Mouse (Mus musculus) CH12.LX (cell line): Measurements from ENCODE around the gene C77080. TPM values are rescaled to one million over a fixed set of nuclear protein-coding genes. Genes with fewer than 3 reads are reported as not detected.

Experiments used
- DNase-seq: peaks from one replicate; pipeline ENCODE4 v3.0.0-alpha.2; 2013; ENCODE audit errors: extremely low read depth
- H3K27ac ChIP-seq: 2 replicates; pipeline ENCODE4 v1.5.1; 2012; ENCODE audit warnings: low read depth, mild to moderate bottlenecking, control low read depth, moderate library complexity; ENCODE audit not compliant: insufficient read depth
- H3K27me3 ChIP-seq: replicated peaks from 2 replicates; pipeline ENCODE3; 2012; ENCODE audit warnings: inconsistent platforms
- H3K36me3 ChIP-seq, 2 experiments: replicated peaks in 1 of 2; 2 replicates each; pipeline versions ENCODE3 to v1.6.1; 2012; ENCODE audit warnings: inconsistent platforms in 1 of 2, low read length in 1 of 2, mild to moderate bottlenecking in 1 of 2, mixed read lengths in 1 of 2, moderate library complexity in 1 of 2; ENCODE audit not compliant: control insufficient read depth in 1 of 2, insufficient read depth in 1 of 2
- H3K4me1 ChIP-seq, 2 experiments: 2 replicates each; pipeline ENCODE4 v1.6.1; 2012; ENCODE audit warnings: inconsistent platforms in 1 of 2, moderate library complexity in 1 of 2; ENCODE audit not compliant: insufficient read depth in 2 of 2, control insufficient read depth in 1 of 2
- H3K4me2 ChIP-seq: 2 replicates; pipeline ENCODE4 v1.6.1; 2012; ENCODE audit warnings: low read depth, mild to moderate bottlenecking, control low read depth; ENCODE audit not compliant: poor library complexity, insufficient read depth, severe bottlenecking
- H3K4me3 ChIP-seq, 3 experiments: fragments of 150-350 bp in 1 of 3; sonication (generic) in 1 of 3; replicated peaks in 1 of 3; 2 replicates each; pipeline versions ENCODE3 to v1.5.1; 2011 to 2012; ENCODE audit warnings: low read depth in 2 of 3, low read length in 2 of 3, mild to moderate bottlenecking in 2 of 3, moderate library complexity in 2 of 3, control low read depth in 1 of 3, improper control_type of control experiment in 1 of 3, inconsistent platforms in 1 of 3, mixed read lengths in 1 of 3; ENCODE audit not compliant: poor library complexity in 1 of 3
- H3K79me2 ChIP-seq: replicated peaks from 2 replicates; pipeline ENCODE4 v1.6.1; 2012; ENCODE audit warnings: mild to moderate bottlenecking, moderate library complexity; ENCODE audit not compliant: control insufficient read depth, poor library complexity, insufficient read depth, severe bottlenecking; ENCODE audit errors: extremely low read depth
- H3K9ac ChIP-seq: 2 replicates; pipeline ENCODE4 v1.6.1; 2012; ENCODE audit warnings: low read depth, mild to moderate bottlenecking, control low read depth, moderate library complexity; ENCODE audit not compliant: insufficient read depth
- H3K9me3 ChIP-seq: replicated peaks from 2 replicates; pipeline ENCODE3; 2012; ENCODE audit warnings: low read length, inconsistent platforms, mixed read lengths
- CHD1 ChIP-seq: IDR thresholded peaks from 2 replicates; pipeline ENCODE4 v1.6.1; 2012; ENCODE audit warnings: low read depth, low read length, improper control_type of control experiment, inconsistent platforms
- CHD2 ChIP-seq: IDR thresholded peaks from 2 replicates; pipeline ENCODE4 v1.6.1; 2011; ENCODE audit warnings: low read length, improper control_type of control experiment
- CTCF ChIP-seq, 2 experiments: IDR thresholded peaks in 1 of 2; conservative IDR thresholded peaks in 1 of 2; 2 replicates each; pipeline ENCODE4 v1.5.1; 2011 to 2012; ENCODE audit warnings: low read depth in 2 of 2, low read length in 2 of 2, improper control_type of control experiment in 1 of 2, inconsistent platforms in 1 of 2, mild to moderate bottlenecking in 1 of 2, moderate library complexity in 1 of 2
- E2F4 ChIP-seq: IDR thresholded peaks from 2 replicates; pipeline ENCODE4 v1.6.1; 2011; ENCODE audit warnings: low read depth, low read length, improper control_type of control experiment; ENCODE audit not compliant: insufficient replicate concordance
- ELF1 ChIP-seq: IDR thresholded peaks from 2 replicates; pipeline ENCODE4 v1.6.1; 2014; ENCODE audit warnings: low read depth, mild to moderate bottlenecking, inconsistent platforms, low read length, improper control_type of control experiment
- EP300 ChIP-seq: IDR thresholded peaks from 2 replicates; pipeline ENCODE4 v1.6.1; 2011; ENCODE audit warnings: low read length, improper control_type of control experiment
- ETS1 ChIP-seq: conservative IDR thresholded peaks from 2 replicates; pipeline ENCODE4 v1.6.1; 2012; ENCODE audit warnings: low read depth, mild to moderate bottlenecking, inconsistent platforms, low read length, improper control_type of control experiment, moderate library complexity
- GABPA ChIP-seq: IDR thresholded peaks from 2 replicates; pipeline ENCODE4 v1.6.1; 2012; ENCODE audit warnings: low read depth, low read length, improper control_type of control experiment, inconsistent platforms; ENCODE audit not compliant: insufficient replicate concordance
- HCFC1 ChIP-seq: IDR thresholded peaks from 2 replicates; pipeline ENCODE4 v1.6.1; 2012; ENCODE audit warnings: low read depth, mild to moderate bottlenecking, inconsistent platforms, low read length, improper control_type of control experiment
- JUN ChIP-seq: IDR thresholded peaks from 2 replicates; pipeline ENCODE4 v1.6.1; 2011; ENCODE audit warnings: low read depth, mild to moderate bottlenecking, low read length, improper control_type of control experiment, moderate library complexity; ENCODE audit not compliant: insufficient read depth
- JUND ChIP-seq: conservative IDR thresholded peaks from 2 replicates; pipeline ENCODE4 v1.6.1; 2011; ENCODE audit warnings: low read depth, low read length, improper control_type of control experiment
- KAT2A ChIP-seq: IDR thresholded peaks from 2 replicates; pipeline ENCODE4 v1.6.1; 2012; ENCODE audit warnings: low read length, improper control_type of control experiment, inconsistent platforms; ENCODE audit not compliant: insufficient replicate concordance
- MAFK ChIP-seq: IDR thresholded peaks from 2 replicates; pipeline ENCODE4 v1.6.1; 2011; ENCODE audit warnings: low read length, improper control_type of control experiment; ENCODE audit not compliant: insufficient replicate concordance
- MAX ChIP-seq: IDR thresholded peaks from 2 replicates; pipeline ENCODE4 v1.6.1; 2011; ENCODE audit warnings: low read length, improper control_type of control experiment
- MXI1 ChIP-seq: IDR thresholded peaks from 2 replicates; pipeline ENCODE4 v1.6.1; 2011; ENCODE audit warnings: mild to moderate bottlenecking, low read depth, low read length, improper control_type of control experiment
- MYC ChIP-seq: IDR thresholded peaks from 2 replicates; pipeline ENCODE4 v1.6.1; 2011; ENCODE audit warnings: low read depth, mild to moderate bottlenecking, improper control_type of control experiment, low read length
- NELFE ChIP-seq: IDR thresholded peaks from 2 replicates; pipeline ENCODE4 v1.6.1; 2011; ENCODE audit warnings: low read depth, low read length, improper control_type of control experiment
- PAX5 ChIP-seq: IDR thresholded peaks from 2 replicates; pipeline ENCODE4 v1.6.1; 2012; ENCODE audit warnings: low read length, inconsistent platforms, mixed read lengths
- POLR2AphosphoS2 ChIP-seq: IDR thresholded peaks from 2 replicates; pipeline ENCODE4 v1.6.1; 2011; ENCODE audit warnings: low read depth, low read length, improper control_type of control experiment
- RCOR1 ChIP-seq: conservative IDR thresholded peaks from 2 replicates; pipeline ENCODE4 v1.6.1; 2012; ENCODE audit warnings: low read depth, mild to moderate bottlenecking, inconsistent platforms, low read length, improper control_type of control experiment
- TBP ChIP-seq: conservative IDR thresholded peaks from 2 replicates; pipeline ENCODE4 v1.6.1; 2011; ENCODE audit warnings: low read depth, low read length, improper control_type of control experiment
- TCF12 ChIP-seq: IDR thresholded peaks from 2 replicates; pipeline ENCODE4 v1.6.1; 2014; ENCODE audit warnings: low read depth, mild to moderate bottlenecking, inconsistent platforms, low read length, improper control_type of control experiment
- USF1 ChIP-seq: IDR thresholded peaks from 2 replicates; pipeline ENCODE4 v1.6.1; 2014; ENCODE audit warnings: low read depth, mild to moderate bottlenecking, inconsistent platforms, low read length, improper control_type of control experiment
- ZC3H11A ChIP-seq: IDR thresholded peaks from 2 replicates; pipeline ENCODE4 v1.6.1; 2012; ENCODE audit warnings: low read depth, mild to moderate bottlenecking, inconsistent platforms, low read length, improper control_type of control experiment
- ZKSCAN1 ChIP-seq: IDR thresholded peaks from 2 replicates; pipeline ENCODE4 v1.6.1; 2012; ENCODE audit warnings: low read depth, inconsistent platforms, low read length, improper control_type of control experiment, borderline replicate concordance
- ZMIZ1 ChIP-seq: IDR thresholded peaks from 2 replicates; pipeline ENCODE4 v1.6.1; 2012; ENCODE audit warnings: low read depth, mild to moderate bottlenecking, inconsistent platforms, low read length, improper control_type of control experiment
- ZNF384 ChIP-seq: IDR thresholded peaks from 2 replicates; pipeline ENCODE4 v1.6.1; 2012; ENCODE audit warnings: low read depth, low read length, improper control_type of control experiment, inconsistent platforms
- dilution Hi-C: fragments of 300-500 bp; cut with MboI; formaldehyde crosslinking; loops from 2 replicates; pipeline ENCODE4 v1.14.3; 2020; ENCODE audit warnings: low sequenced_read_pairs; ENCODE audit not compliant: extremely low pct_unique_long_range_greater_than_20kb, extremely low pct_ligation_motif_present
- in situ Hi-C: fragments of 300-500 bp; cut with MboI; formaldehyde crosslinking; loops from 3 replicates; pipeline ENCODE4 v1.14.3; 2019; ENCODE audit warnings: low sequenced_read_pairs, low pct_ligation_motif_present, low pct_unique_long_range_greater_than_20kb, mixed read lengths
- polyA plus RNA-seq: library from polyadenylated mRNA; unstranded; fragments of >175 nt; gene quantifications from 2 replicates; pipeline ENCODE4 v1.2.1, GENCODE M21; 2012; ENCODE audit warnings: low read depth; ENCODE audit not compliant: insufficient read length
- total RNA-seq, 2 experiments: library from RNA; depleted of rRNA; stranded (reverse); fragments of 300-350 nt in 1 of 2; fragments of >200 nt in 1 of 2; gene quantifications; 2 replicates each; pipeline ENCODE4 v1.2.3; 2012 to 2014

The C77080 gene
- total and polyA plus RNA-seq, 3 experiments = 0.38 to 1.1 TPM; not detected in 1

- Histone ChIP-seq H3K9ac (no peak overlapping the region), H3K27ac (no peak overlapping the region), H3K27me3 (no peaks in the 10 kb centered on the region), H3K4me1 (peaks cover 0 to 12% of the 10 kb centered on the region in 2 experiments; a peak in 1 of 4 replicates), H3K36me3 (peaks cover 14 to 35% of the 10 kb centered on the region in 2 experiments), H3K4me2 (no peak overlapping the region), H3K9me3 (peaks cover 10% of the 10 kb centered on the region), H3K4me3 (no peak overlapping the region), H3K79me2 (no peaks in the 10 kb centered on the region)
- in situ Hi-C loops (no loop called here), dilution Hi-C loops (no loop called here)
- DNase-seq = no peak
- TF ChIP-seq PAX5 (no peak), RCOR1 (no peak), HCFC1 (no peak), ELF1 (no peak), ZMIZ1 (no peak), ZNF384 (no peak), MYC (no peak), CTCF (conservative IDR thresholded peaks at IDR 0.05 in 1 of 2, IDR thresholded peaks at IDR 0.05 in 1 of 2; ENCODE audit: low read depth in 2 of 2, low read length in 2 of 2) (no peak), CHD2 (no peak), JUND (no peak), KAT2A (no peak), ETS1 (no peak), TBP (no peak), ZKSCAN1 (no peak), TCF12 (no peak), MXI1 (no peak), EP300 (no peak), JUN (no peak), CHD1 (no peak)
These were observed 42.2 kb upstream of the C77080 start for GRCm38 (mm10) chr4:129303401-129303800.

- Histone ChIP-seq H3K9me3 (peaks cover 10% of the 10 kb centered on the region), H3K79me2 (no peaks in the 10 kb centered on the region), H3K4me3 (no peak overlapping the region), H3K9ac (no peak overlapping the region), H3K36me3 (peaks cover 0 to 3% of the 10 kb centered on the region in 2 experiments), H3K4me2 (no peak overlapping the region), H3K4me1 (peaks cover 0 to 6% of the 10 kb centered on the region in 2 experiments; a peak in 1 of 4 replicates), H3K27ac (no peak overlapping the region), H3K27me3 (no peaks in the 10 kb centered on the region)
- dilution Hi-C loops (no loop called here), in situ Hi-C loops (no loop called here)
- no peak for DNase-seq
- TF ChIP-seq ZC3H11A (no peak), CHD1 (no peak), CTCF (conservative IDR thresholded peaks at IDR 0.05 in 1 of 2, IDR thresholded peaks at IDR 0.05 in 1 of 2; ENCODE audit: low read depth in 2 of 2, low read length in 2 of 2) (no peak), E2F4 (no peak), USF1 (no peak), MAFK (no peak), KAT2A (no peak), ZKSCAN1 (no peak), RCOR1 (no peak), TCF12 (no peak), GABPA (no peak), TBP (no peak), JUN (no peak), NELFE (no peak), POLR2AphosphoS2 (no peak), MAX (no peak)
These were observed 37.9 kb upstream of the C77080 start for GRCm38 (mm10) chr4:129299121-129299520.
